Mouse (Mus musculus) kidney, embryonic 14.5 days (tissue): ENCODE measurements around the gene Utp14a. TPM values are rescaled to one million over a fixed set of nuclear protein-coding genes. Genes with fewer than 3 reads are reported as not detected.

Experiments used
- ATAC-seq: fragments of 200-750 bp; cut with Nextera tagmentation; 2 replicates; pipeline ENCODE4 v1.8.0; 2017; ENCODE audit warnings: moderate number of reproducible peaks, mild to moderate bottlenecking, moderate TSS enrichment, moderate library complexity; ENCODE audit not compliant: low FRiP score, low TSS enrichment
- H3K27ac ChIP-seq: fragments of 300-500 bp; sonication (generic); 2 replicates; pipeline ENCODE4 v1.5.1; 2014; ENCODE audit warnings: low read depth, mild to moderate bottlenecking, low read length, moderate library complexity, mixed read lengths
- H3K27me3 ChIP-seq: fragments of 300-500 bp; sonication (generic); 2 replicates; pipeline ENCODE4 v1.6.1; 2014; ENCODE audit warnings: mild to moderate bottlenecking, low read length; ENCODE audit not compliant: control insufficient read depth, insufficient read depth
- H3K36me3 ChIP-seq: fragments of 300-500 bp; sonication (generic); 2 replicates; pipeline ENCODE4 v1.6.1; 2014; ENCODE audit warnings: low read length, mixed read lengths; ENCODE audit not compliant: control insufficient read depth, insufficient read depth
- H3K4me1 ChIP-seq: fragments of 300-500 bp; sonication (generic); 2 replicates; pipeline ENCODE4 v1.6.1; 2014; ENCODE audit warnings: low read length, mixed read lengths; ENCODE audit not compliant: control insufficient read depth, insufficient read depth
- H3K4me2 ChIP-seq: fragments of 300-500 bp; sonication (generic); replicated peaks from 2 replicates; pipeline ENCODE4 v1.6.1; 2014; ENCODE audit warnings: low read depth, mild to moderate bottlenecking, low read length
- H3K4me3 ChIP-seq: fragments of 300-500 bp; sonication (generic); 2 replicates; pipeline ENCODE4 v1.5.1; 2014; ENCODE audit warnings: mild to moderate bottlenecking, low read length
- H3K9ac ChIP-seq: fragments of 300-500 bp; sonication (generic); 2 replicates; pipeline ENCODE4 v1.6.1; 2014; ENCODE audit warnings: low read depth, mild to moderate bottlenecking, low read length, moderate library complexity
- H3K9me3 ChIP-seq: fragments of 300-500 bp; sonication (generic); 2 replicates; pipeline ENCODE4 v1.6.1; 2016; ENCODE audit warnings: low read length; ENCODE audit not compliant: control insufficient read depth
- WGBS: fragments of 180-500 bp; shearing (Covaris S2); extraction: QIAGEN DNeasy Blood & Tissue Kit; methylation state at CpG from one replicate; pipeline ENCODE4 v1.1.7; 2014; 5-methylcytosine and 5-hydroxymethylcytosine counted together
- polyA plus RNA-seq: library from polyadenylated mRNA; unstranded; fragments of >200 nt; fragmentation: Nextera tagmentation; extraction: Ambion mirVana; gene quantifications from 2 replicates; pipeline ENCODE4 v1.2.1, GENCODE M21; 2014

The Utp14a gene
- polyA plus RNA-seq, 1 experiment from 2014 or later: 20.3 TPM

DNA sequence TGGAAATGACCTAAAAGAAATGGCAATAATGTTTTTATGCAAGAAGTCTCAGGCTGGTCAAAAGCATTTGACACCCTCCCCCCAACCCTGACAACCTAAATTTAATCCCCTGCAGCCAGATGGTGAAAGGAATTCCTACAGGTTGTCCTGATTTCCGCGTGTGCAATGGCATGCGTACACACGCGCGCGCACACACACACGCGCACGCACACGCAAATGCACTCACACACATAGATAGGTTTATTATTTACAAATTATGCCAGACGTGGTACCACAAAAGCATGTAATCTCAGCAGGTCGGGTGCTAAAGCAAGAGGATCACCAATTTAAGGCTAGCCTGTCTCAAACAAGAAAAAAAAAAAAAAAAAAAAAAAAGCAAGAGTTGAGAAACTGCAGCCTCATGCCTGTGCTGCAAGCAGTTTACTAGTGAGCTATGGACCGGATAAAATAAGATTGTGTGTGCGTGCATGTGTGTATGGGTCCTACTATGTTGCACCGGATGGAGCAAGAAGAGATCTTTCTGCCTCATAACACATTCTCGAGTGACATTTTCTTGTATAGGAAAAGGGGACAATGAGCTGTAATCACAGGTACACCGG lies 733 bp upstream of the Utp14a start:
- WGBS: 27% methylated on average over 18 of the region's 18 CpGs
- peak; percentile 67 for ATAC-seq
- Histone ChIP-seq H3K27ac (peak overlapping the region; percentile 76; the same call in 1 of the 2 replicates), H3K4me1 (no peaks in the 10 kb centered on the region), H3K9me3 (no peaks in the 10 kb centered on the region), H3K4me3 (peak overlapping the region; percentile 52), H3K27me3 (no peaks in the 10 kb centered on the region), H3K36me3 (no peaks in the 10 kb centered on the region), H3K4me2 (peak overlapping the region; percentile 50), H3K9ac (peak overlapping the region; percentile 28; the same call in 1 of the 2 replicates)

DNA sequence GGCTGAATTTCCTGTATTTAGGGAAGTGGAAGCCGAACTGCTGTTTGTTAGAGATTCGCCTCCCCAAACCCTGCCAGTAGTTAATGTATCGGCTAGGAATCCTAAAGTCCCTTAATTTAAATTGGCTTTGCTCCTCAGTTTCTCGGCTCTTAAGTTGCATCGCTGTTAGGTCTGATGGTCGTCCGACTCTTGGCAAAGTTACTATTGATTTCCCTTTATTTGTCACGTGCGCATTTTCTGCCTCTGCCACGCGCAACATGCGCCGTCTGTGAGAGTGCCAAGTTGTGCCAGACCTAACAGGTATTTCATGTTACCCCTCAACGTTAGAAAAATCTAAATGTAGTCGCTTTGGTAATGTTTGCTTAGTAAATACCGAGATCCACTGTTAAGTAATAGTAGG lies 349 bp downstream of the Utp14a start:
- Histone ChIP-seq H3K27ac (peak overlapping the region; percentile 30; the same call in 1 of the 2 replicates), H3K4me1 (no peaks in the 10 kb centered on the region), H3K9me3 (no peaks in the 10 kb centered on the region), H3K27me3 (no peaks in the 10 kb centered on the region), H3K4me3 (peak overlapping the region; percentile 52), H3K36me3 (peaks cover 6% of the 10 kb centered on the region; the same call in 1 of the 2 replicates), H3K9ac (peak overlapping the region; percentile 53; the same call in 1 of the 2 replicates), H3K4me2 (peak overlapping the region; percentile 47)
- ATAC-seq: no peak
- WGBS: 24% methylated on average over 16 of the region's 16 CpGs

DNA sequence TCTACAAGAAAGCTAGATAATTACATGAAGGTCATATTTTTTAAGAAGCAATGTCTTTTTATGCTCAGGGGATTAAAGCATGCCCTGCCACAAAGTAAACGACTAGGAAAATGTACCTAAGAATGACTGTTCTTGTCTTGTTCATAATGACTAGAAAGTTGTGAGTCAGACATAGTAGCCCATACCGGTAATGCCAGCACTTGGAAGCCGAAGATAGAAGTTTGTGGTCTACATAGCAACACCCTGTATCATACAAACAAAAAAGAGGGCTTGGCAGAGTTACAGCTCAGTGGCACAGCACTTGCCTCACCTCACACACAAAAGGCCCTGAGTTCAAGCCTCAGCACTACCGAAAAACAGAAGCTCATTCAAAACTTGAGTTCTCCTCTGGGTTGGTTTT lies 15.0 kb downstream of the Utp14a start:
- no peaks in the 10 kb centered on the region for H3K27me3 ChIP-seq
- H3K9ac ChIP-seq: no peak overlapping the region
- H3K27ac ChIP-seq: no peak overlapping the region
- no peaks in the 10 kb centered on the region for H3K9me3 ChIP-seq
- no peak overlapping the region for H3K4me3 ChIP-seq
- no peak overlapping the region for H3K4me2 ChIP-seq
- ATAC-seq: no peak
- H3K36me3 ChIP-seq: peaks cover 12% of the 10 kb centered on the region
- H3K4me1 ChIP-seq: no peaks in the 10 kb centered on the region
- WGBS: 91% methylated on average over 4 of the region's 4 CpGs

DNA sequence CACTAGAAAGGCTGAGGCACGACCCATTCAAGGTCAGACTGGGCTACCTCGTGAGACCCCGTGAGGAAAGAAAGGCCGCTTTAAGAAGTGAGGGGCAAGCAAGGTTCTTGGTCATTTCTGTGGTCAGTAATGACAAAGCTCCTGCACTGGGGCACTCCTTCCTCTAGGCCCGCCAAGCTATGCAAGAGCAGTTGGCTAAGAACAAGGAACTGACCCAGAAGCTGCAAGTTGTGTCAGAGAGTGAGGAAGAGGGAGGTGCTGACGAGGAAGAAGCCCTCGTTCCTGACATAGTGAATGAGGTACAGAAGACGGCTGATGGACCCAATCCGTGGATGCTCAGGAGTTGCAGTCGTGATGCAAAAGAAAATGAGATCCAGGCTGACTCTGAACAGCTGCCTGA lies 18.0 kb downstream of the Utp14a start:
- no peak overlapping the region for H3K9ac ChIP-seq
- no peak overlapping the region for H3K4me3 ChIP-seq
- no peak for ATAC-seq
- H3K27ac ChIP-seq: no peak overlapping the region
- H3K9me3 ChIP-seq: no peaks in the 10 kb centered on the region
- no peaks in the 10 kb centered on the region for H3K4me1 ChIP-seq
- H3K36me3 ChIP-seq: peaks cover 4% of the 10 kb centered on the region; the same call in 1 of the 2 replicates
- H3K4me2 ChIP-seq: no peak overlapping the region
- WGBS: 89% methylated on average over 10 of the region's 10 CpGs
- H3K27me3 ChIP-seq: no peaks in the 10 kb centered on the region

DNA sequence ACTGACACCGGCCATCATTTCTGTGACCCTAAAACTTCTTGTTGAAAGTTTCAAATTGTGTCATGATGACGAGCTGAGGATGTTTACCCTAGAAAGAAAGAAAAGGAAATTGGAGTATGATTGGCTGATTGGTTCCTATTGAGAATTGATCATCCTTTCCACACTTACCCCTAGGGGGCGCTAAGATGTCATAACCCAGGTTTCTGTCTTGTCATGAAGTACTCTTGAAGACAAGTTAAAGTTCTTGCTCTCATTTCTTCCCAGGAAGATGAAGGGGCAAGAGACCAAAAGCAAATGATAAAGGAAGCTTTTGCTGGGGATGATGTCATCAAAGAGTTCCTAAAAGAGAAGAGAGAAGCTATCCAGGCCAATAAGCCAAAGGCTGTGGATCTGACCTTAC lies 21.4 kb downstream of the Utp14a start:
- no peaks in the 10 kb centered on the region for H3K27me3 ChIP-seq
- no peaks in the 10 kb centered on the region for H3K4me1 ChIP-seq
- H3K36me3 ChIP-seq: peaks cover 4% of the 10 kb centered on the region; the same call in 1 of the 2 replicates
- H3K9ac ChIP-seq: no peak overlapping the region
- no peaks in the 10 kb centered on the region for H3K9me3 ChIP-seq
- H3K4me3 ChIP-seq: no peak overlapping the region
- H3K27ac ChIP-seq: no peak overlapping the region
- 43% methylated on average over 3 of the region's 3 CpGs for WGBS
- ATAC-seq: no peak
- H3K4me2 ChIP-seq: no peak overlapping the region

DNA sequence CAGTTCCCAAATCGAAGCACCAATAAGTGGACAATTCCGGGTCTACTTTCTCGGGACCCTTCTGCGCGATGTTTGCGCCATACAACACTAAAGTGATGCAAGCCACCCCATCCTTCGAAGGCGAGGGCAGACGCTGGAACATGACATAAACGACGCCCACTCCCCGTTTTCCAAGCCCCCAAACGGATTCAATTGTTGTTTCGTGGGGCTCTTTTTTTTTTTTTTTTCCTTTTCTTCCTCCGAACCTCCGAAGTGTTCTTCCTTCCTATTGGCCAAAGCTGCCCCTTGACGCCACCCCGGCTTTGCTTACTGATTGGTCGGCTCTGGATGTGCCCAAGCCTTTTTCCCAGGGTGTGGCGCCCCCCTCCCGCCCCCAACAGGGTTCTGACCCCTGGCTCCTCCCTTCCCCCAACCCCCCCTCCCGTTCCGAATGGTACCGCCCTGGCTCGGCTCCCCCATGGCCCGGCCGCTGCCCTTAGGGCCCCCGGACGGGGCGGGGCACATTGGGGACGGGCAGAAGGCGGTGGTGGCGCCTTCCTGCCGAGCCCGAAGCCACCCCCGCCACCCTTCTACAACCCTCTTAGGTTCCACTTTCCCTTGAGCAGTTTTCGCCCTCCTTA lies 27.8 kb downstream of the Utp14a start:
- Histone ChIP-seq H3K4me3 (peak overlapping the region; percentile 40), H3K27ac (peak overlapping the region; percentile 87), H3K4me2 (peak overlapping the region; percentile 55), H3K36me3 (no peaks in the 10 kb centered on the region; the same call in 1 of the 2 replicates), H3K9ac (peak overlapping the region; percentile 56; the same call in 1 of the 2 replicates), H3K4me1 (no peaks in the 10 kb centered on the region), H3K9me3 (no peaks in the 10 kb centered on the region), H3K27me3 (no peaks in the 10 kb centered on the region)
- WGBS: 25% methylated on average over 24 of the region's 37 CpGs
- ATAC-seq: peak; percentile 89

DNA sequence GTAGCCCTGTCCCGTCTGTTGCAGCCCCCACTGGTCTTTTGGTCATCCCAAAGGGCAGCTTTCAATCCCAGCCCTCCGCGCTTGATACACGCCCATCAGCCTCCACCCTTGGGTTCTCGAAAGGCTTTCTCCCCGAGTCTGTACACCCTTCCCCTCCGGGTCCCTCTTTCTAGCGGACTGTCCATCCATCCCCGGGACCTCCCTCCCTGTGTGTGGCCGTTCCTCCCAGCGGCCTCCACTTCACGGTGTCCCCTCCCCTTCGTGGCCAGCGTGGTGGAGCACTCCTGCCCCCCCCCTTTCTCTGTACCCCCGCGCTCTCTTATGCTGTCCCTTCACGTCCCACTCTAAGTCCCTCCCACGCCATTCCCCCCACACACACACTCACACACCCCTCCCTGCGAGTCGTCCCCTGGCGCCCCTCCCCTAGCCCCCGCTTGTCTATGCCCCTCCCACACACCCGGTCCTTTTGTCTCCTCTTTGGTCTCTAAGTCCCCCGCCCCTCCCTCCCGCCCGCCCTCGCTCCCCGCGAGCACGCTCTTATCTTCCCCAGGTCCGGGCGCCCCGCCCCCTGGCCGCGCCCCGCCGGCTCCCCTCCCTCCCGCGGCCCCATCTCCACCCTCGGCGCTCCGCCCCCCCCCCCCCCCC lies 28.5 kb downstream of the Utp14a start:
- Histone ChIP-seq H3K9ac (peak overlapping the region; percentile 56; the same call in 1 of the 2 replicates), H3K4me1 (no peaks in the 10 kb centered on the region), H3K27me3 (no peaks in the 10 kb centered on the region), H3K4me2 (peak overlapping the region; percentile 55), H3K36me3 (no peaks in the 10 kb centered on the region; the same call in 1 of the 2 replicates), H3K27ac (peak overlapping the region; percentile 87), H3K4me3 (peak overlapping the region; percentile 40), H3K9me3 (no peaks in the 10 kb centered on the region)
- WGBS: 24% methylated on average over 32 of the region's 42 CpGs
- peak; percentile 88 for ATAC-seq

DNA sequence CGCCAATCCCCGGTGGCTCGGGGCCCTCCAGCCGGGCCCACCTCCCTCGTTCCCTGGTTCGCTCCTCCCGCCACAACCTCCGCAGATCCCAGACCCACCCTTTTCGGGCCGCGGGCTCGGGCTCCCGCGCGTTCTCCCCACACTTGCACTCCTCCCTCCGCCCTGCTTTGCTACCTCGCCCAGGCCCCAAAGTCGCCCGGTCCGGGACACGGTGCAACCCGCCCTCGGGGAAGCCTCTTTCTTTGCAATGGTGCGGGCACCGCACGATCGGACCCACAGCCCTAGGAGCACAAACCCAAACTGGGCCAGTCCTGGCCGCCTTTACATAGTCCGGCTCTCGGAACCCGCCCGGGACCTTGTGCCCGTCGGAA lies 29.0 kb downstream of the Utp14a start:
- WGBS: 13% methylated on average over 25 of the region's 34 CpGs
- H3K27ac ChIP-seq: peak overlapping the region; percentile 37; the same call in 1 of the 2 replicates
- peak overlapping the region; percentile 55 for H3K4me2 ChIP-seq
- H3K36me3 ChIP-seq: no peaks in the 10 kb centered on the region; the same call in 1 of the 2 replicates
- H3K4me1 ChIP-seq: no peaks in the 10 kb centered on the region
- H3K4me3 ChIP-seq: peak overlapping the region; percentile 40
- peak overlapping the region; percentile 56 for H3K9ac ChIP-seq
- ATAC-seq: peak; percentile 78
- no peaks in the 10 kb centered on the region for H3K9me3 ChIP-seq
- no peaks in the 10 kb centered on the region for H3K27me3 ChIP-seq

DNA sequence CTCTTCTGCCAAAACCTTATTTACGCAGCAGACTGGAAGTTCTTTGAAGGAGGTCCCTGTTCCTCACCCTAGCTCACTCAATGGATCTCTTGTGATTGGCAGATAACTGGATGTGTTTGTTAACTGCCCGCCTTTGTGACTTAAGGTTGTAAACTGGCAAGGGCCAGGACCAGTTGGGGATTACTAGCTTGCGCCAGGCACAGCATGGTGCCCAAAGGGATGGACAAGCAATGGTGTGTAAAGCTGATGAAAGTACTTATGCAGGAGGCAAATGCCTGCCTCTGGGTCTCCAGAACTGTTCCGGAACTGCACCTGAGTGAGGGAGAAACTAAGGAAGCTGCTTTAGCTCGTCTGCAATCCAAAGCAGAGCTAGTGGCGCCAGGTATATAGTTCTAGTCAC lies 29.8 kb downstream of the Utp14a start:
- Histone ChIP-seq H3K27me3 (no peaks in the 10 kb centered on the region), H3K4me3 (no peak overlapping the region), H3K4me2 (no peak overlapping the region), H3K9ac (no peak overlapping the region), H3K27ac (no peak overlapping the region), H3K36me3 (no peaks in the 10 kb centered on the region; the same call in 1 of the 2 replicates), H3K9me3 (no peaks in the 10 kb centered on the region), H3K4me1 (no peaks in the 10 kb centered on the region)
- ATAC-seq: no peak
- 37% methylated on average over 6 of the region's 6 CpGs for WGBS
